Mouse (Mus musculus) induced T-regulatory cell, adult 2 months (primary cell): ENCODE measurements around the gene Tjp3.

Source experiments
- DNase-seq: peaks from one replicate; pipeline ENCODE4 v3.0.0-alpha.2; 2012; ENCODE audit warnings: low read depth

Gene Tjp3

GRCm38 (mm10) chr10:81297845-81298244 lies 6.5 kb upstream of the Tjp3 start:
- peak; percentile 78 for DNase-seq

- peak; percentile 52 for DNase-seq
Observed at GRCm38 (mm10) chr10:81297246-81297645, 5.9 kb upstream of the Tjp3 start.

GRCm38 (mm10) chr10:81295185-81295584 lies 3.8 kb upstream of the Tjp3 start:
- no peak for DNase-seq

- DNase-seq: no peak
Observed at GRCm38 (mm10) chr10:81294442-81294841, 3.1 kb upstream of the Tjp3 start.

GRCm38 (mm10) chr10:81293334-81294030 lies 2.1 kb upstream of the Tjp3 start:
- DNase-seq: no peak

- peak; percentile 100 for DNase-seq
Observed at GRCm38 (mm10) chr10:81292554-81293333, 1.4 kb upstream of the Tjp3 start, which contains the start of gene Pip5k1c. Gene Pip5k1c (plus strand): TSS chr10:81292963.

GRCm38 (mm10) chr10:81290698-81291460 lies 502 bp downstream of the Tjp3 start:
- DNase-seq: peak; percentile 60

GRCm38 (mm10) chr10:81289811-81290210 lies 1.6 kb downstream of the Tjp3 start:
- no peak for DNase-seq

- DNase-seq: peak; percentile 87
Observed at GRCm38 (mm10) chr10:81289278-81289677, 2.1 kb downstream of the Tjp3 start.

GRCm38 (mm10) chr10:81288601-81289000 lies 2.8 kb downstream of the Tjp3 start:
- DNase-seq: peak; percentile 77

GRCm38 (mm10) chr10:81287513-81288157 lies 3.7 kb downstream of the Tjp3 start:
- DNase-seq: peak; percentile 90

GRCm38 (mm10) chr10:81286586-81286985 lies 4.8 kb downstream of the Tjp3 start:
- peak; percentile 76 for DNase-seq

- peak; percentile 95 for DNase-seq
Observed at GRCm38 (mm10) chr10:81285694-81286450, 5.5 kb downstream of the Tjp3 start.

GRCm38 (mm10) chr10:81284719-81285118 lies 6.7 kb downstream of the Tjp3 start:
- DNase-seq: peak; percentile 31

- DNase-seq: no peak
Observed at GRCm38 (mm10) chr10:81284189-81284588, 7.2 kb downstream of the Tjp3 start.

- DNase-seq: peak; percentile 33
Observed at GRCm38 (mm10) chr10:81279496-81279895, 11.9 kb downstream of the Tjp3 start.

- no peak for DNase-seq
Observed at GRCm38 (mm10) chr10:81277676-81278075, 13.7 kb downstream of the Tjp3 start.

GRCm38 (mm10) chr10:81273842-81274241 lies 17.5 kb downstream of the Tjp3 start:
- DNase-seq: no peak

- no peak for DNase-seq
Observed at GRCm38 (mm10) chr10:81272356-81272755, 19.0 kb downstream of the Tjp3 start.

- DNase-seq: no peak
Observed at GRCm38 (mm10) chr10:81268643-81269412, 22.6 kb downstream of the Tjp3 start.
